Mouse (Mus musculus) left cerebral cortex, adult 9 months (tissue): Measurements from ENCODE around the gene Gucy2g.

Source experiments
- DNase-seq, 2 experiments: peaks; one replicate each; pipeline ENCODE4 v3.0.0; 2022; ENCODE audit warnings: low spot score in 2 of 2

Gucy2g gene

DNA sequence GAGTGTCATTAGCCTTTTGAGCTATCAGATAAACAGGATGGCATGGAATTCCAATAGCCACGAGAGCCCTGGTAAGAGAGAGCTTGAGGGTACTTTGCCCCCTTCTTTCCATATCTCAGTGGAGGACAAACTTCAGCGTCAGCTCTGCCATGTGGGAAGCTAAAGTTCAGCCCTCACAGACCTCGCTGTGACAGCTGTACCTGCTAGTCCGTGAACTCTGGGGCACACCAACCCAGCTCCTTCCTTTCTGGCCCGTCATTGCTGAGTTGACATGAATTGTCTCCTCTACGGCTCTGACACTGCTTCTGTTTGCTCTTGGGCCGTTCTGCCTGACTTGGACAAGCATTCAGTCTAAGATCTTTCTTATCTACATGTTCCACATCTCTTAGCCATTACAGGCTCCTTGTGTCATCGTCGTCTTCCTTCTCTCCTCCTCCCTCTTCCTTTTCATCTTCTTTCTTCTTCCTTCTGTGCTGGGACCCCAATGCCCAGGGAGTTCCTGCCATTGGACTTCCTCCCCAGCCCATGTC is 7.0 kb upstream of the Gucy2g start:
- DNase-seq = no peak

DNA sequence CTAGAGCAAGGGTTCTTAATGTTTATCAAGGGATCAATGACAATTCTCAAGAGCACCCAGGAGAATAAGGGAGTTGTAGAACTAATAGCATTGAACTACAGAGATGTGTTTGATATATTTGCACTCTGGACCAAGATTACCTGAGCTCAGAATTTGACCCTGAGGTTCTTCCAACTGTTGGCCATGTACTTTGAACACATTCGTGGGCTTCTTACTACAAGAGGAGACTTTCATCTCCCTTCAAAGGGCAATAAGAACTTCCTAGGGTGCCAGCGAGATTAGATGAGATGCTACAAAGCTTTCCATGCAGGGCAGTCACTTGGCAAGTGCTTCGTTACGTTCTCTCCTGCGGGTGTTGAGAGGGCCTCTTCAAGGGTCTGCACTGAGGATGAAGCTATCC is 6.5 kb upstream of the Gucy2g start:
- DNase-seq = no peak

DNA sequence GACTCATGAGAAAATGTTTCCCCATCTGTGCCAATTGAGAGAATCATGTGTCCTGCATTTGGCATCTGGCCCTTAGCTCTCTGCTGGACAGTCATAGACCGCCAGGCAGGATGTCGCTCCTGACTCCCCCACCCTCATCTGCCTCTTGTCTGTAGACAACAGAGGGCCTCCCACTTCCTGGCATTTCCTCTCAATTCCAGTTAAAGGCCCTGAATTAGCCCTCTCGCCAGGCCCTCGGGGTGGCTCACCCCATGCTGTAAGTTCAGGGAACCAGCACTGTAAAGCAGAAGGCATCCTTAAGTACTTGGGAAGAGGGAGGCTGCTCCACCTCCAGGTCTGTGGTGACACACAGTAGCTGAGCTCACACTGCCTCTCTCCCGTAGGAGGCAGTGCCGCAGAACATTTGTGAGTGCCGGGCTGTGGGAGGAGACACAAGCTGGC is 3.8 kb upstream of the Gucy2g start:
- DNase-seq = peak; percentile 44 to 68

DNA sequence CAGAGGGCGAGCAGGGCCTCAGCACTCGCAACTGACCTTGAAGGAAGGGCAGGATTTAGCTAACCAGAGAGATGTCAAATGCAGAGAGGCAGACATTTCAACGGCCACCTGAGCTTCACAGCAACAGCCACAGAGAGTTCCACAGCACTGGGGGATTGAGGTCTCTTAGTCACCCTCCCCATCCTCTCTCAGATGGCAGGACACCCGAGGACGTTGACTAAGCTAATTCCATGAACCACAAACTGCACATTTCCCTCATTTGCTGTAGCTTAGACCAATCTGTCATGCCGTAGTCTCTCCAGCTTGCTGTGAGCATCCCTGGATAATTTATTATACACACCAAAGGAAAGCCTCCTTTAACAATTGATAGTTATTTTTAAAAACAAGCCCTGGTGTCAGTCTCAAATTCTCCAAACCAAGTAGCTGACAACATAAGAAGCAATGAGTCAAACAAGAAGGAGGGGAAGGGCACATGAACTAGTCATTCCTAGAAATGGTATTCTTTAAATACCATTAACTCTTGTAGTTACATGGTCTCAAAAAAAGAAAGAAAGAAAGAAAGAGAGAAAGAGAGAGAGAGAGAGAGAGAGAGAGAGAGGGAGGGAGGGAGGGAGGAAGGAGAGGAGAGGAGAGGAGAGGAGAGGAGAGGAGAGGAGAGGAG is 1.1 kb downstream of the Gucy2g start:
- DNase-seq = no peak

DNA sequence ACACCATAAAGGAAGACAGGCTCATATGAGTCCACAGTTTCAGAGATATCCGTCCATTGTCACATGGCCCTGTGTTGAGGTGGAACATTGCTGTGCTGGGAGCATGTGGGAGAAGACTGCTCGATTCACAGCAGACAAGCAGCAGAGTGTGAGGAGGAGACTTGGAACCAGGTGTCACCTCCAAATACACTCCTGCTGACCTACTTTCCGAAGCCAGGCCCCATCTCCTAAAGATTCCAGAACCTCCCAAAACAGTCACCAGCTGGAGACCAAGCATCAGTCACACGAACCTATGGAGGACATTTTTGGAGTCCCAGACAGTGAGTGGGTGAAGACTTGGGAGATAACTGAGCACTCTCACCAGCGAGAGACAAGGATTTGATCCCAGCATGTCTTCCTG is 4.5 kb downstream of the Gucy2g start:
- peak in 1 of 2 experiments; percentile 56 for DNase-seq

DNA sequence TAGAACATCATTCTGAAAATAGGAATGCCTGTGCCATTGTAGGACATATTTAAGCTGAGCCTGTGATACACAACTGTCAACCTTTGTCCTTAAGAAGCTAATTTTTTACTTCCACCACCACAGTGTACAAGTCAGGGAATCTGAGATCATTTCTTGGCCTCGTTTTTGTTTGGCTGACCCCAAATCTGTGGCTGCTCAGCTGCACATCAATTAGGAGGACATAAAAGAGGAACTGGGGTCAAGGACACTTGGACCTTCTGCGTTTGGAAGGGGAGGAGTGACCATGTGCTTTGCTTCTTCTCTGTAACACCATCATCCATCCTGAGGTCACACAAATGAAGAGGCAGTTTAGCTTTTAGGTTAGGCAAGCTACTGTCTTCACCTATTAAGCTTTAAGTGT is 5.0 kb downstream of the Gucy2g start:
- DNase-seq = no peak

DNA sequence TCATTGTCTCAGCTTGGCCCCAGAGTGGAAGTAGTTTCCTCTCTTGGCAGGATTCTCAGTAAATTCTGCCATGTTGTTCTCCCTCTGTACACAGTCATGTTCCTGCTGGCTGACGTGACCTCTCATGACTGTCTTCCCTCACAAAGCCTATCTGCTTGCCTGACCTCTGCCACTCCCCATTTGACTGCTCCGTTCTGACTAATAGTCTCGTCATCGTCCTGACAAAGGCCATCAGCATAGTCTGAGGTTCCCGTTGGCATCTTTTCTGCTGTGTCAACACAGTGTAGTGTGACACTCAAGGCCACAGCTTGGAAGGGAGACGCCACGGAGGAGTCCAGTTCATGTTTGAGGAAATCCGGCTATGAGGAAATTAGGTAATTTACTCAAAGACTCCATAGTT is 8.9 kb downstream of the Gucy2g start:
- DNase-seq = no peak

DNA sequence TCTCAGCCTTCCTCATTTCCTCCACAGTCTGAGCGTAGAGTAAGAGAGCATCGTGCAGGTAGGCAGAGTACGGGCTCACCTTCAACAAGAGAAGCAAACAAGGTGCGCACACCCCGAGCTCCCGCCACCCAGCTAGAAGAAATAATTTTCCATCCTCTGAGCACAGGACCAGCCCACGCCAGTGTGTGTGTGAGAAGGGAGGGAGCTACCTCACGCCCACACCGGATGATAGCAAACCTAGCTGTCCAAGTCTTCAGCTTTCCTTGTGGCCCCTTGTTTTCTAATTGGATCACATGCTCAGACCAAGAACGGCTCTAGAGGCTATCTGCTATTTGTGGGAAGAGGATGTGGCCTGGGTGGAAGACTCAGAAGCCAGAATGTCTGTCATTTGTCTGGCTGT is 10.0 kb downstream of the Gucy2g start:
- DNase-seq = peak in 1 of 2 experiments; percentile 47

DNA sequence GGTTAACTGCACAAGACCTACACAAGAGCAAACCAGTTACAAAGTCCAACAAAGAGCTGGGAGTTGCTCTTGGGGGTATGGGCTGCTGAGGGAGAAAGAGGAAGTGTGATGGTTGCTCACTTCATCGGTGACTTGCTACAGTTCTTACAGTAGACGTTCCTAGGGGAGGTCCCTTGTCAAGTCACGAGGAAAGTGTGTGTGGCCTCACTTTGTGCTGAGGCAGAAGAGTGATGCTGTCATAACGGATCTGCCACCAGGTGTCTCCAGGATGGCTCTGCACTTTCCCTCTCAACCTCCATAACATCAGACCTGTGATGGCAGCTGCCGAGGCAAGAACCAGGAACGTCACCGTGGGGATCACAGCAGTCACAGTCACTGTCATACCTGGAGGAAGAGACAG is 13.9 kb downstream of the Gucy2g start:
- DNase-seq = no peak

DNA sequence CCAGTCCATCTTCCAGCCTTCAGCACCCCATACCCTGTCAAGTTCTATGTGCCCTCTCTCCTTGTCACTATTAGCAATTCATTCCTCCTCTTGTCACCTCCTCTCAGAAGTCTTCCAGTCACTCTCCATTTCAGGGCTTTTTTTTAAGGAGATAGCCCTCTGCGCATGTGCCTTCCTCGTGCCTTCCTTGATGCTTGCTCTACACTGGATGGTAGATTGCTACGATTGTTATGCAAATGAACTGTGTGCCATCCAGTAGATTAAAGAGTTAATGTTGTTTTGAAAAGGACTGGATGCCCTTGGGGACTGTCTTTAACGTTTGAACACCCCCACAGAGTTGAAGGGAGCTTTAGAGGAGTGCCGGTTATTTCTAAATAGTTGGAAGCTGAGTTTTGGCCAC is 14.4 kb downstream of the Gucy2g start:
- DNase-seq = no peak

DNA sequence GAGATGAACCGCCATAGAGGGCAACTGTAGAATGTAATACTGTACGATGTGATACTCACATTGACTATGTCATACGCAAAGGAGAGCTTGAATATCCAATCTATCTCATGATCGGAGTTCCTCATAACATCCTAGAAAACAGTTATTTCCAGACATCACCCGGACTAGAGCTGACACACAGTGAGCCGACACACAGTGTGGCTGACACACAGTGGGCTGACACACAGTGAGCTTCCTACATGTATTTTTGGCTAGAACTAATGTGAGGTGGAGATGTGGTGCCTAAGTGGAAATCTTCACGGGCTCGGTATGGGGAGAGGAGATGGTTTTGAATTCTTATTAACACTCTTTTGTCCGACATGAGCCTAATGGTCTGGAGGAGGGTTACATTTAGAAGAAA is 18.8 kb downstream of the Gucy2g start:
- no peak for DNase-seq

DNA sequence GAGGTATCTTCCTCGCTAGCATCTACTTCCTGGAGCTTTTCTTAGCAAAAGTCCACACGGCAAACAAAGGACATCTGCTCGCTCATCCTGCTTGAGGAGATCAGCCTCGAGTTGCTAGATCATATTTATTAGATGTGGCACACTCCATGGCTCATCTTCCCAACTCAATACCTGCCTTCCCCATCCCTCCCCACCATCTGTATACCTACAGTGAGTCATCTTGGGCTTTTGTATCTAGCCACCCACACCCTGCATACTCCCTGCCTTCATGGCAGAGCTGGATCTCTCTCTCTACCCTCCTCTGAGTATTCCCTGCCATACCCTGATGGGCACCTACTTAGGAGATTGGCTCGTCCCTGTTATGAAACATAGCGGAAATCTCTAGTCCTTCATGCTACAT is 19.8 kb downstream of the Gucy2g start:
- DNase-seq = peak in 1 of 2 experiments; percentile 70

DNA sequence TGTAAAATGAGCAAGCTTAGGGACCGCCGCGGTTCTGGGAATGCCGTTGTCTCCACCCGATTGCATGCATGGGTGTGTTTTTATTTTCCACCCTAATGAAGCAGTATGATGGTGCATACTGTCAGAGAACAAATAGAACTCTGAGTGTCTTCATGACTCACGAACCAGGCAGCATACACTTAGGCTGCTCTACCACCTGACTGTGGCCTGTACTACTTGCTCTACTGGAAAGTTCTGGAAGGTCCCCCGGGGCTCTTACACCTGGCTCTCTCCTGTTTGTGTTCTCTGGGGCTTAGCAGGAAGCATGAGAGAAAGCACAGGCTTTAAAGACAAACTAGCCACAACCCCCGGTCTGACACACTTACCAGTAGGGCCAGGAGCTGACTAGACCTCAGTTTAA is 21.7 kb downstream of the Gucy2g start:
- DNase-seq = no peak

DNA sequence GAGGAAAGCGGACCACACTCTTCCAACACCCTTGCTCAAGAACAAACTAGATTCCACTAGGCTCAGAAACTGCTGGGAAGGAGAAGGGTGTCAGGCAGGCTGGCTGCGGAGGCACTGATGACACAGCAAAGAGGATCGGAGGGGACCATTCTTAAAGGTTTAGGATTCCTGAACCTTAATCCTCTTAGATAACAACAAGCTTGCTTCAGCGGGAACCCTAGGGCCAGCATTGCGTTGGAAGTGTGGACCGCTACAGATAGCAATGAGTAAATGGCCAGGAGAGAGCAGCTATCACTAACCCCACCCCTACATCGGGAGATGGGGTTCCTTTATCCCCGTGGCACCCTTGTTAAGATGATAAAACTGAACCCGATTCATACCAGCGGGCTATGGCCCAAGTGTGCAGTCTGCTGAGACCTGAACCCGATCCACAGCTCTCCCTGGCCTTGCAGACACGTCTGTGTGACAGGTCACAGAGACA is 22.3 kb downstream of the Gucy2g start:
- no peak for DNase-seq

DNA sequence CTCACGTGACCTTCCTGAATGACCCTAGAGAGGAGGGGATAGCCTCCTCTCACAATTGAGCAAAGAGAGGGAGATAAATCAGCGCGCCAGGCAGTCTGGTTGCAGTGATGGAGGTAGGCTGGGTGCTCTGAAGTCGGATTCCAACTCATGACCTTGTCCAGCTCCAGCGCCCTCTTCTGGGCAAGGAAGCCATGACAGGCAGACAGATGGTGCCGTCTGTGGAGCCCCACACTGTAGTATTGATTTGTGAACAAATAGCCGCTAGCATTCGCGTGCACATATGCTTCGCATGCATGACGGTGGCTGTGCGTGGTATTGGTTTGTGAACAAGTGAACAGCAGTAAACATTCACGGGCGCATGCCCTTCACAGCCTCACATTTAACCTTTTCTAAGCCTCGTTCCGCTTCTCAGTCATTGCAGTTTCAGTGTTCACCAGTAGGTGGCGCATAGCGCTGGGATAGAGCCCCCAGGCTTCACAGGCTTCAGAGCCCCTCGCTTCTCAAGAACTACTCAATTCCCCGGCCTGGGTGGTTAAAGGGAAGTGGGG is 22.8 kb downstream of the Gucy2g start:
- DNase-seq = peak; percentile 65 to 90

DNA sequence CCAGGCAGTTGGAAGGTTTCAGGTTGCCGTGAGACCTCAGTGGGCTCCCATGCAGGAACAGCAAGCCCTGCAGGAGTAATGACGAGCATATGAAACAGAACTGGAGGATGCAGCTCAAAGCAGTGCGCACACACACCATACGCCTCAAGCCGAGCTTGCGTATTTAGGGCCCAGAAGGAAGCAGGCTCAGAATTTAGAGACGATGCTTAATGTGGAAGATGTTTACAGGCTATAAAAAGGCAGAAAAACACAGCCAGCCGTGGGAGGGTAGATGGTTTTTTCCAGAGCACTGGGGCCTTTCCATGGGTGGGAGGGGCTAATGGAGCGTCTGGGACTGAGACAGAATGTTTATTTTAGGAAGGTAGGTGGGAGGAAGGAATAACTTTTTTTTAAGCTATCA is 23.7 kb downstream of the Gucy2g start:
- DNase-seq = peak; percentile 71 to 89

DNA sequence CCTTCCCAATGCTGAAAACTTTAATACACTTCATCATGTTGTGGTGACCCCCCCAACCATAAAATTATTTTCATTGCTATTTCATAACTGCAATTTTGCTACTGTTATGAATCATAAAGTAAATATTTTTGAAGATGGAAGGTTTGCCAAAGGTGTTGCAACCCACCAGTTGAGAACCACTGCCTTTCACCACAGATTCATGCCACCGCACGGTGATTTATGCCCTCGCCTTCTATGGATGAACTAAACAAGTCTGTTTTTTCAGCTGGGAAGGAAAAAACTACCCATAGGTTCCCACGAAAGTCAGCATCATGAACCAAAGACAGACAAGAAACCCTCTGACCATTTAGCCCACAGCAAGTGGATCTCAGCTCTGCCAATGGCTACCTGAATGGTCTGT is 24.2 kb downstream of the Gucy2g start:
- no peak for DNase-seq

DNA sequence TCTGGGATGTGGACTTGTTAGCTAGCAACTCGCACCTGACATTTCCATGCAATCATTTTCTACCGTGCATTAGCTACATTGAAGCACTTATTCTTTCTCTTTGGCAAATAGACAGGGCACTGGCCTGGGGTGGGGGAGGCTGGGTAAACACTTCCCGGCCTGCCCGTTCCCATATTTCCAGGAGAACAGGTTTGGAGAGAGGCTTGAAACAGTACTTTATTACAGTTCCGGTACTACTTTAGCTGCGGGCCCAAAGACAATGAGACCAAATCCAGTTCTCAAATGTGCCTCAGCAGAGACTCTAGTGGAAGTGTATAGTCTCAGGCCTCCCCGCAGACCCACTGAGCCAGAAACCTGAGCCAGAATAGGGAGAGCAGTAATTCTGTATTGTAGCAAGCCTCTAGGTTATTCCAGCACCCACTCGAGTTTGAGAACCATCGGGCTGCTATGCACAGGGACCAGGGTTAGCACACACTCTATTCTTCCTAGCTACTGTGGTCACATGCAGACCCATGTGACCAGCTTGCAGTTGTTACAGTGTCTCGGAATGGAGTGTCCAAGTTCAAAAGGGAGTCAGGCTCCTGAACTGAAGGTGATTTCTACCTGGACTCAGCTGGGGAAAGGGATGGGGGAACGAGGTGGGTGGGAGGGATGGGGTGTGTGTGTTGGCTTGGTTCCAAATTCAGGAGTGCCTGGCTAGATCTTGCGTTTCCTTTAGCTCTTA is 27.3 kb downstream of the Gucy2g start:
- DNase-seq = no peak

DNA sequence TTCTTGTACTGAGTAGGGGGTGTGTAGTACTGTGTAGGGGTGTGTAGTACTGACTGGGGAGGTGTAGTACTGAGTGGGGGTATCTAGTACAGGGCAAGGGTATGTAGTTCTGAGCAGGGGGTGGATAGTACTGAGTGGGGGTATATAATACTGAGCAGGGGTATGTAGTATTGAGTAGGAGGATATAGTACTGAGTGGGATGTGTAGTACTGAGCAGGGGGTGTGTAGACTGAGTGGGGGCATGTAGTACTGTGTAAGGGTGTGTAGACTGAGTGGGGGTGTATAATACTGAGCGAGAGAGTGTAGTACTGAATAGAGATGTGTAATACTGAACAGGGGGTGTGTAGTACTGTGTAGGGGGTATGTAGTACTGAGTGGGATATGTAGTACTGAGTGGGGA is 29.3 kb downstream of the Gucy2g start:
- no peak for DNase-seq

DNA sequence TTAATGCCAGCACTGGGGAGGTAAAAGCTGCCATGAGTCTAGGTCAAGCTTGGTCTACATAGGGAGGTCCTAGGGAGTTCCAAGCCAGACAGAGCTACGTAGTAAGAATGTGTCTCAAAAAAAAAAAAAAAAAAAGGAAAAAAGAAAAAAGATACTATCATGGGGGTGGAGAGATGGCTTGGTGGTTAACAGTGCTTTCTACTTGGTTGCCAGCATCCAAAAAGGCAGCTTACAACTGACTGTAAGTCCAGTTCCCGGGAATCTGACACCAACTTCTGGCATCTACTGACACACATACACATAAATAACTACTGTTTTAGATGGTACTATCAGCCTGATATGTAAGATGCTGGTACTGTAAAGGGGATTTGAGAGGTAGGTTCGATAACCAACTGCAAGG is 32.0 kb downstream of the Gucy2g start:
- no peak for DNase-seq

DNA sequence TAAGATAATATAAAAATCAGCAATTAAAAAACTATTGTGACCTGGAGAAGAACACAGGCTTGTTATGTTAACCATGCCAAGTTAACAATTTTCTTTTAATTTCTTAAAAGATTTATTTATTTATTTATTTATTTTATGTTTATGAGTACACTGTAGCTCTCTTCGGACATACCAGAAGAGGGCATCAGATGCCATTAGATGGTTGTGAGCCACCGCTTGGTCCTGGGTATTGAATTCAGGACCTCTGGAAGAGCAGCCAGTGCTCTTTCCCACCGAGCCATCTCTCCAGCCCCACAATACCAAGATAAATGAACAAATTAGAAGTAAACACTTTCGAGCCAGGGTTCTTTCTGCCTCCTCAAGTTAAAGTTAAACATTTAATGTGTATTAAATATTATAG is 32.4 kb downstream of the Gucy2g start:
- no peak for DNase-seq

DNA sequence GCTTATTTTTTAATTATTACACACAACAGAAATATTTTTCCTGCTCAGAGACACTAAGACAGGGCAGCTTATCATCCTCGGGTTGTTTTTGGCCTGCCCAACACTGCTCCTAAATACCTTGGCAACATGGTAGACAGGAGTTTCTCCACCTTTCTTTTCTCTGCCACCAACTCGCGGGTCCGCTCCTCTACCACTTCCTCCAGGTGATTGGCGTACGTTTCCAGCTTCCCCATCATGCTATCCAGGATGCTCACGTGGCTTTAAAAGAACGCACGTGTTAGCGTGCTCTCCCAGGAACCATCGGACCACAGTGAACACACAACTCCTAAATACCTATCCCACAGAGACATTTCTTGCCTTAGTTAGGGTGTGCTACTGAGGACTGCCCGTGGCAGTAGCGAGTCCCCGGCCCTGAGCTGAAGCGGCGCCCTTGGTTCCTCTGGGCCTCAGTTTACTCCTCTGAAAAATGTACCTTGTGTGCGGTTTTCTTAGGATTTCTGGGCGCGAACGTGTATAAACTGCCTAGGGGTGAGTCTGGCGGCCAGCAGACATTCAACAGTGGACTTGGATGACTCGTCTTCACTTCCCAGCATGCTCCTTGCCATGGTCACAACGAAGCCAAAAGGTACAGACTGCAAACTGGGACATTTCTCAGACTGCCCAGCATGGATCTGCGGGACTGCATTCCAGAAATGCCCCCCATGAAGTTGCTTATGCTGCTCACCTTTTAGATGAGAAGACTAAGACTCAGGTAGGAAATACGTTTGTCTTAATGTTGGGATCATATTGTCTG is 33.1 kb downstream of the Gucy2g start:
- DNase-seq = no peak
